Mouse (Mus musculus): Measurements from ENCODE around the gene Slc7a7. TPM values are rescaled to one million over a fixed set of nuclear protein-coding genes. Genes with fewer than 3 reads are reported as not detected.

The Slc7a7 gene
- polyA plus RNA-seq, 1 experiment from 2014 or later = 4.3 TPM

DNA sequence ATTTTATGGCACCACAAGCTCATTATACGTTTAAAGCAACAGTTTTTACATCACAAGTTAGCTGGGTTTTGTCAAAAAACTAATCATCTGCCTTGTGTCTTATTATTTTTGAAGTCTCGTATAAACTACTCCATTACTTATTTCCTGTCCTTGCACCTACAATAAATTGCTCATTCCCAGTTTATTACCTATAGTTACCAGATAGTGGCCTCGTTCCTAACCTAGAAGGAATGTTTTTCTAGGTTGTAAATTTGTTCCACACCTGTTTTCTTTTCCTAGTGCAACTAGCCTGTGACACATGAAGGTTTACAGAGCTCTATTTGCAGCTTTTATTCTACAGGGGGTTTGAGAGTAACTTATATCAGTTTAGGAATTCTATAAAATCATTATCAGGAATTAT is 15.9 kb downstream of the Slc7a7 start:
- Histone ChIP-seq H3K4me1 (ENCODE audit: control insufficient read depth, insufficient read depth, low read length) (no peaks in the 10 kb centered on the region), H3K27ac (ENCODE audit: low read length) (no peak overlapping the region), H3K4me2 (ENCODE audit: low read length) (no peak overlapping the region), H3K36me3 (ENCODE audit: control insufficient read depth, insufficient read depth, low read length) (no peaks in the 10 kb centered on the region), H3K4me3 (ENCODE audit: low read depth, low read length) (no peak overlapping the region), H3K27me3 (ENCODE audit: control insufficient read depth, insufficient read depth, low read depth, low read length) (no peaks in the 10 kb centered on the region), H3K9ac (ENCODE audit: low read depth, low read length) (no peak overlapping the region), H3K9me3 (replicated peaks; ENCODE audit: control insufficient read depth, low read length, poor library complexity, severe bottlenecking) (no peaks in the 10 kb centered on the region)
- 82% methylated on average over 3 of the region's 3 CpGs for WGBS
- no peak for ATAC-seq

GRCm38 (mm10) chr14:54398921-54399382 is 18.6 kb downstream of the Slc7a7 start:
- Histone ChIP-seq H3K4me2 (ENCODE audit: low read length) (no peak overlapping the region), H3K27me3 (ENCODE audit: control insufficient read depth, insufficient read depth, low read depth, low read length) (no peaks in the 10 kb centered on the region), H3K27ac (ENCODE audit: low read length) (no peak overlapping the region), H3K36me3 (ENCODE audit: control insufficient read depth, insufficient read depth, low read length) (no peaks in the 10 kb centered on the region), H3K9ac (ENCODE audit: low read depth, low read length) (no peak overlapping the region), H3K9me3 (replicated peaks; ENCODE audit: control insufficient read depth, low read length, poor library complexity, severe bottlenecking) (no peaks in the 10 kb centered on the region), H3K4me1 (ENCODE audit: control insufficient read depth, insufficient read depth, low read length) (no peaks in the 10 kb centered on the region), H3K4me3 (ENCODE audit: low read depth, low read length) (no peak overlapping the region)
- 71% methylated on average over 8 of the region's 8 CpGs for WGBS
- ATAC-seq = no peak

DNA sequence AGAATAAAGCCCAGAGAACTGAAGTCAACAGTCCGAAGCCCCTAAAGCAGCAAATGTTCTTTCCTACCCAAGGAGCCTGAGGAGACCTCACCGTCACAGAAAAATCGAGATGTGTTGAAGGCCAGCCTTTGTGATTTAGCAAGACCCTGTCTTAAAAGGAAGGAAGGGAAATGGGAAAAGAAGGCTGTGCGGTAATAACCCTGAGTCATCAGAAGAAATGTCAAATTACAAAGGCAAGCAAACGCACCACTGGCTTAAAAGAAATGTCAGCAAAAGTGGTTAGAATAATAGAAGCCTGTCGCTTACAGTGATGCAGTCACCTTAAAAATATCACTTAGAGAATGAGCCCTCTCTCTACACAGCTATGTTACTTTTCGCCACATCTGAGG is 19.1 kb downstream of the Slc7a7 start:
- 79% methylated on average over 7 of the region's 7 CpGs for WGBS
- Histone ChIP-seq H3K4me1 (ENCODE audit: control insufficient read depth, insufficient read depth, low read length) (no peaks in the 10 kb centered on the region), H3K4me3 (ENCODE audit: low read depth, low read length) (no peak overlapping the region), H3K36me3 (ENCODE audit: control insufficient read depth, insufficient read depth, low read length) (no peaks in the 10 kb centered on the region), H3K9me3 (replicated peaks; ENCODE audit: control insufficient read depth, low read length, poor library complexity, severe bottlenecking) (no peaks in the 10 kb centered on the region), H3K9ac (ENCODE audit: low read depth, low read length) (no peak overlapping the region), H3K27me3 (ENCODE audit: control insufficient read depth, insufficient read depth, low read depth, low read length) (no peaks in the 10 kb centered on the region), H3K27ac (ENCODE audit: low read length) (no peak overlapping the region), H3K4me2 (ENCODE audit: low read length) (no peak overlapping the region)
- no peak for ATAC-seq

- no peaks in the 10 kb centered on the region for H3K27me3 ChIP-seq (ENCODE audit: control insufficient read depth, insufficient read depth, low read depth, low read length)
- H3K9me3 ChIP-seq (replicated peaks; ENCODE audit: control insufficient read depth, low read length, poor library complexity, severe bottlenecking) = no peaks in the 10 kb centered on the region
- H3K4me3 ChIP-seq (ENCODE audit: low read depth, low read length) = no peak overlapping the region
- no peak for ATAC-seq
- no peak overlapping the region for H3K9ac ChIP-seq (ENCODE audit: low read depth, low read length)
- no peak overlapping the region for H3K4me2 ChIP-seq (ENCODE audit: low read length)
- no peaks in the 10 kb centered on the region for H3K4me1 ChIP-seq (ENCODE audit: control insufficient read depth, insufficient read depth, low read length)
- 77% methylated on average over 7 of the region's 7 CpGs for WGBS
- no peak overlapping the region for H3K27ac ChIP-seq (ENCODE audit: low read length)
- H3K36me3 ChIP-seq (ENCODE audit: control insufficient read depth, insufficient read depth, low read length) = no peaks in the 10 kb centered on the region
Measured at GRCm38 (mm10) chr14:54397872-54398527, 19.6 kb downstream of the Slc7a7 start.

DNA sequence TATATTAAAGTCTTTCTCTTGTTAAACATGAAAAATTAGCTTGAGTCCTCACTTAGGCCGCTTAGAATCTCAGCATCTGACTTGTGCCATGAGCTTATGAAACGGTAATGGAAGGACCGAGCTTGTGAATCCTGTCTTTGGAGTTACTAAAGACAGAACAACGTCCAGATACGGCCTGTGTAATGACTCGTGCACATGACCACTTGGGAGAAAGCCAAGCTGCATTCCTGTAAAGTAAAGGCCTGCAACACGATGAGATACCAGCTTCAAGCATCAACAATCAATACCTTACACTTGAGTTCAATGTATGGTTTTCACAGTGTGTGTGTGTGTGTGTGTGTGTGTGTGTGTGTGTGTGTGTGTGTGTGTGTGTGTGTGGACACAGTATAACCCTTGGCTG is 20.9 kb downstream of the Slc7a7 start:
- WGBS = 87% methylated on average over 7 of the region's 7 CpGs
- Histone ChIP-seq H3K4me1 (ENCODE audit: control insufficient read depth, insufficient read depth, low read length) (no peaks in the 10 kb centered on the region), H3K4me3 (ENCODE audit: low read depth, low read length) (no peak overlapping the region), H3K27ac (ENCODE audit: low read length) (no peak overlapping the region), H3K4me2 (ENCODE audit: low read length) (no peak overlapping the region), H3K9me3 (replicated peaks; ENCODE audit: control insufficient read depth, low read length, poor library complexity, severe bottlenecking) (no peaks in the 10 kb centered on the region), H3K36me3 (ENCODE audit: control insufficient read depth, insufficient read depth, low read length) (no peaks in the 10 kb centered on the region), H3K27me3 (ENCODE audit: control insufficient read depth, insufficient read depth, low read depth, low read length) (no peaks in the 10 kb centered on the region), H3K9ac (ENCODE audit: low read depth, low read length) (no peak overlapping the region)
- no peak for ATAC-seq

GRCm38 (mm10) chr14:54394309-54394708 is 23.3 kb downstream of the Slc7a7 start:
- H3K4me2 ChIP-seq (ENCODE audit: low read length) = no peak overlapping the region
- H3K36me3 ChIP-seq (ENCODE audit: control insufficient read depth, insufficient read depth, low read length) = no peaks in the 10 kb centered on the region
- H3K27me3 ChIP-seq (ENCODE audit: control insufficient read depth, insufficient read depth, low read depth, low read length) = no peaks in the 10 kb centered on the region
- H3K4me1 ChIP-seq (ENCODE audit: control insufficient read depth, insufficient read depth, low read length) = no peaks in the 10 kb centered on the region
- no peak overlapping the region for H3K27ac ChIP-seq (ENCODE audit: low read length)
- no peak for ATAC-seq
- H3K9ac ChIP-seq (ENCODE audit: low read depth, low read length) = no peak overlapping the region
- H3K9me3 ChIP-seq (replicated peaks; ENCODE audit: control insufficient read depth, low read length, poor library complexity, severe bottlenecking) = no peaks in the 10 kb centered on the region
- no peak overlapping the region for H3K4me3 ChIP-seq (ENCODE audit: low read depth, low read length)

DNA sequence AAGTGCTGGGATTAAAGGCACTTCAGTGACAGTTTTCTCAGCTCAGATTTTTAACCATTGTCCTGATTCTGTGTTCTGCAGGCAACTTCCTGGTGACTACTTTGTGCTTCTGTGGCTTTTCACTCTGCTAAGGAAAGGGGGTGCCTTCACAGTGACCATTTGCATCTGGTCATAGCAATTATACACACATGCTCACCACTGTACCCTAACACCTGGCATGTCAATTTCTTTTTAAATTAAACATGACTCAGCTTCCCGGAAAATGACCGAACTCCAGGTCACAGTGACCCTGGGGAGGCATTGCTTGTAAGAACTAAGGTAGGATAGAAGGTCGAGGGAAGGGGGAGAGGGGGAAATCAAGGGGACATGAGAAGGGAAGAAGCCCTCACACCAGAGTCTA is 23.8 kb downstream of the Slc7a7 start:
- H3K4me3 ChIP-seq (ENCODE audit: low read depth, low read length) = no peak overlapping the region

DNA sequence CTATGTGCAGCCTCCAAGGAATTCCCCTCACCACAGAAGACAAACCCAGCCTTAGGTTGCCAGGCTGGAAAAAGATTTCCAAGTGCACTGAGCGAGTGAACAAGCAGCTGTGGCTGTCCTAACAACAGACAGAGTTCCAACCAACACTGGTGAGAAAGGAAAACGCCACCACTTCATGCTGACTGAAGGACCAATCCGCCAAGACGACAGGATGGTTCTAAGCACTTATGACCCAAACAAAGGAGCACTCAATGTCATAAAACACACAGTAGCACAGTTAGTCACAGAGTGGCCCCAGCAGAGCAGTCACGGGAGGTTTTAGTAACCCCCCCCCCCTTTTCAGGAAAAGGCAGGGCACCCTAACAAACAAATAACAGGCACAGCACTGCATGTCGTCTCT is 26.7 kb downstream of the Slc7a7 start:
- WGBS = 69% methylated on average over 6 of the region's 6 CpGs

More for the DNA sequence above, 23.8 kb downstream of the Slc7a7 start:
- H3K27ac ChIP-seq (ENCODE audit: low read length) = no peak overlapping the region
- no peaks in the 10 kb centered on the region for H3K4me1 ChIP-seq (ENCODE audit: control insufficient read depth, insufficient read depth, low read length)
- H3K36me3 ChIP-seq (ENCODE audit: control insufficient read depth, insufficient read depth, low read length) = no peaks in the 10 kb centered on the region
- H3K9ac ChIP-seq (ENCODE audit: low read depth, low read length) = no peak overlapping the region
- no peak overlapping the region for H3K4me2 ChIP-seq (ENCODE audit: low read length)
- no peaks in the 10 kb centered on the region for H3K9me3 ChIP-seq (replicated peaks; ENCODE audit: control insufficient read depth, low read length, poor library complexity, severe bottlenecking)
- WGBS = 77% methylated on average over 3 of the region's 3 CpGs
- H3K27me3 ChIP-seq (ENCODE audit: control insufficient read depth, insufficient read depth, low read depth, low read length) = no peaks in the 10 kb centered on the region
- no peak for ATAC-seq

GRCm38 (mm10) chr14:54387546-54387945 is 30.0 kb downstream of the Slc7a7 start:
- Histone ChIP-seq H3K27ac (ENCODE audit: low read length) (no peak overlapping the region), H3K4me1 (ENCODE audit: control insufficient read depth, insufficient read depth, low read length) (no peaks in the 10 kb centered on the region), H3K9ac (ENCODE audit: low read depth, low read length) (no peak overlapping the region), H3K4me2 (ENCODE audit: low read length) (no peak overlapping the region), H3K9me3 (replicated peaks; ENCODE audit: control insufficient read depth, low read length, poor library complexity, severe bottlenecking) (no peaks in the 10 kb centered on the region), H3K27me3 (ENCODE audit: control insufficient read depth, insufficient read depth, low read depth, low read length) (no peaks in the 10 kb centered on the region), H3K36me3 (ENCODE audit: control insufficient read depth, insufficient read depth, low read length) (no peaks in the 10 kb centered on the region), H3K4me3 (ENCODE audit: low read depth, low read length) (no peak overlapping the region)
- 83% methylated on average over 6 of the region's 6 CpGs for WGBS
- ATAC-seq = no peak

More for the DNA sequence above, 26.7 kb downstream of the Slc7a7 start:
- Histone ChIP-seq H3K4me1 (ENCODE audit: control insufficient read depth, insufficient read depth, low read length) (no peaks in the 10 kb centered on the region), H3K4me3 (ENCODE audit: low read depth, low read length) (no peak overlapping the region), H3K9me3 (replicated peaks; ENCODE audit: control insufficient read depth, low read length, poor library complexity, severe bottlenecking) (no peaks in the 10 kb centered on the region), H3K27ac (ENCODE audit: low read length) (no peak overlapping the region), H3K4me2 (ENCODE audit: low read length) (no peak overlapping the region), H3K27me3 (ENCODE audit: control insufficient read depth, insufficient read depth, low read depth, low read length) (no peaks in the 10 kb centered on the region), H3K9ac (ENCODE audit: low read depth, low read length) (no peak overlapping the region), H3K36me3 (ENCODE audit: control insufficient read depth, insufficient read depth, low read length) (no peaks in the 10 kb centered on the region)
- ATAC-seq = no peak

All from midbrain, embryonic 16.5 days (tissue).